Mouse (Mus musculus) hematopoietic stem cell, adult 5-6 weeks (primary cell): ENCODE data around the gene Gnb2. TPM values are rescaled to one million over a fixed set of nuclear protein-coding genes. Genes with fewer than 3 reads are reported as not detected.

Source experiments
- ATAC-seq, 2 experiments: fragments of 125-278 bp in 1 of 2; replicated peaks in 1 of 2; 2 replicates each; pipeline ENCODE4 v1.8.0; 2016 to 2017; ENCODE audit warnings: inconsistent platforms in 2 of 2, mild to moderate bottlenecking in 2 of 2, moderate number of reproducible peaks in 2 of 2, low read depth in 1 of 2, moderate TSS enrichment in 1 of 2; ENCODE audit not compliant: low FRiP score in 2 of 2, poor library complexity in 2 of 2, severe bottlenecking in 2 of 2, insufficient read depth in 1 of 2, low TSS enrichment in 1 of 2
- total RNA-seq: library from RNA; stranded (forward); fragments of 172-1452, 232-1000 nt; gene quantifications from 2 replicates; pipeline ENCODE4 v1.2.3, GENCODE M21; 2017

The Gnb2 gene
- total RNA-seq = 147 and 171 TPM in 2 replicates

GRCm38 (mm10) chr5:137533117-137533827 lies at the start of gene Gnb2, which contains the start of gene Epo:
Gnb2 (minus strand) TSS chr5:137533510.
Epo (minus strand) TSS chr5:137533242.
- ATAC-seq = peak; percentile 80 to 82

- ATAC-seq = no peak
Observed at GRCm38 (mm10) chr5:137582702-137583101, 49.4 kb upstream of the Gnb2 start.

GRCm38 (mm10) chr5:137580246-137580645 lies 46.9 kb upstream of the Gnb2 start:
- ATAC-seq = no peak

- no peak for ATAC-seq
Observed at GRCm38 (mm10) chr5:137574470-137574901, 41.2 kb upstream of the Gnb2 start.

GRCm38 (mm10) chr5:137570691-137571586 lies 37.6 kb upstream of the Gnb2 start:
- peak; percentile 61 to 66 for ATAC-seq

GRCm38 (mm10) chr5:137570181-137570580 lies 36.9 kb upstream of the Gnb2 start:
- ATAC-seq = peak in 1 of 2 experiments; percentile 17; a peak in 1 of 4 replicates

GRCm38 (mm10) chr5:137569665-137570064 lies 36.4 kb upstream of the Gnb2 start, which contains the start of gene Tfr2:
Tfr2 (plus strand) TSS chr5:137569840.
- ATAC-seq = peak; percentile 61 to 71

- no peak for ATAC-seq
Observed at GRCm38 (mm10) chr5:137569031-137569430, 35.7 kb upstream of the Gnb2 start.

GRCm38 (mm10) chr5:137568223-137568798 lies 35.0 kb upstream of the Gnb2 start:
- ATAC-seq = no peak

- ATAC-seq = no peak
Observed at GRCm38 (mm10) chr5:137566416-137566815, 33.1 kb upstream of the Gnb2 start.

GRCm38 (mm10) chr5:137565744-137566143 lies 32.4 kb upstream of the Gnb2 start:
- ATAC-seq = no peak

GRCm38 (mm10) chr5:137562965-137563364 lies 29.7 kb upstream of the Gnb2 start:
- ATAC-seq = no peak

- no peak for ATAC-seq
Observed at GRCm38 (mm10) chr5:137561556-137561955, 28.2 kb upstream of the Gnb2 start.

GRCm38 (mm10) chr5:137553898-137554297 lies 20.6 kb upstream of the Gnb2 start:
- ATAC-seq = no peak

GRCm38 (mm10) chr5:137553411-137553837 lies 20.1 kb upstream of the Gnb2 start, which contains the start of gene Actl6b:
Actl6b (plus strand) TSS chr5:137553517.
- peak in 1 of 2 experiments; percentile 75; a peak in 2 of 4 replicates for ATAC-seq

GRCm38 (mm10) chr5:137553000-137553399 lies 19.7 kb upstream of the Gnb2 start:
- ATAC-seq = no peak

- no peak for ATAC-seq
Observed at GRCm38 (mm10) chr5:137551119-137551518, 17.8 kb upstream of the Gnb2 start.

GRCm38 (mm10) chr5:137549840-137550239 lies 16.5 kb upstream of the Gnb2 start:
- no peak for ATAC-seq
